Mouse (Mus musculus): Measurements from ENCODE around the gene Cd8b1. TPM values are rescaled to one million over a fixed set of nuclear protein-coding genes. Genes with fewer than 3 reads are reported as not detected.

Cd8b1 gene
- total RNA-seq, 2 experiments from 2014 or later: 0.74 to 0.79 TPM

DNA sequence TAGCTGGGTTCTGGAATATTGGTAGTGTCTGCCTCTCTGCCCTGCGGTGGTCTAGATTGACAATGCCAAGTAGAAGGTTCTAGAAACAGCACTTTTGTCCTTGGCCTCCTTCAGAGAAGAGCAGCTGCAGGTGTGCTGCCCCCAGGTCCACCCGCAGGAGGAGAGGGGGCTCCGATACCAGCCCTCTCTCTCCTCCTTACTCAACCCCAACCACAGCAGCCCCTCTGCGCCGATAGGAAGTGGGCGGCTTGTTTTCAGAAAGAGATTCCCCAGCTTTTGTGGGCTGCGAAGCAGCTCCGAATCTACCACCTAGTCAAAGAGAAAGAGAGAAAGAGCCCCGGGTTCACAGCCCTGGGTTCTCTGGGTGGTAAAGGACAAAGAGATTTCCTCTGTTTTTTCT is 18.6 kb downstream of the Cd8b1 start:
- no peak for DNase-seq
- intact Hi-C loops (cut with DNase I): no loop called here

DNA sequence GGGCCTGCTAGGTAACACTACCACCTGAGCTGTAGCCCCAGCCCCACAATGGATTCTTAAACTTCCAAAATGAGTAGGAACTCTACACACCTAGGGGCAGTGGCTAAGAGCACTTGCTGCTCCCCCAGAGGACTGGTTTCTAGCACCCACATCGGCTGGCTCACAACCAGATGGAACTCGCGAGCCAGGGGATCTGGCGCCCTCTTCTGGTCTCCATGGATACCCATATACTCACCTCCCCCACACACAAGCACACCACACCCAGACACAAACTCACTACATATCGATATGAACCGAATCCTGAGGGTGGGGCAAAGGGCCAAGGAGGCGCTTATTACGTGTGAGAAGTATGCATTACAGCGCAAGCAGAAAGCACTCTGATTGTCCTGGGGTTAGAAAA is 25.4 kb downstream of the Cd8b1 start:
- intact Hi-C loops (cut with DNase I): no loop called here
- DNase-seq: no peak

DNA sequence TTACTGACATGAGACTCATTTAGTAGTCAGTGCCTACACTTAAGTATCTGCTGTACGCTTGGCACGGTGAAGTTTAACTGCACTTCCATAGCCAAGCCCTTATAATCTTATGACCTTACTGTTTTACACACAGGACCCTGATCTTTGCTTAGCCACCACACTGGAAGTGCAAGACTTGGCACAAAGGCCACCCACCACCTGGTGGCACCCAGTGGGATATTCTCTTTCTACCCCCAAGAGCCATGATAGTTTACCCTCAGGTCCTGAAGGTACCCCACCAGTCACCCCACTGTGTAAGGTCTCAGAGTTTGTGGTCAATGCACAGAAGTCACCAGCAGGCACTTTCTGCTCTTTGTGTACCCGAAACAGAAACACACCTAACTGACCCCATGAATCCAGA is 28.6 kb downstream of the Cd8b1 start:
- DNase-seq: no peak
- intact Hi-C loops (cut with DNase I): no loop called here

DNA sequence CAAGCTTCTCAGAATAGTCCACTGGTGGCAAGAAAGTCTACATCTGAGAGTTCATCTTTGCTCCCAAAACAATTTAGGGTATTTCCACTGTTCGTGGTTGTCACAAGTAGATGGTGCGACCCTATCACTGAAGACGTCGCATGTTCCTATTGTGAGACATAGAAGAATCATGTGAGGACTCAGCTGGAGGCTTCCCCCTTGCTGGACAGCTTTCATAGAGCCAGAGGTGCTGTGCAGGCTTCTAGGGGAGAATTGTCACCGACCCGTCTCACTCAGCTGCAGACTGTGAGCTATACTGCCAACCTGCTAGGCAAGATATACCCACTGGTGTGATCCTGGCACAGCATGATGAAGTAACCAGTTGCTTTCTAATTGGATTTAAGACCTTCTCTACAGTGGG is 29.6 kb downstream of the Cd8b1 start:
- intact Hi-C loops (cut with DNase I): no loop called here
- DNase-seq: no peak

DNA sequence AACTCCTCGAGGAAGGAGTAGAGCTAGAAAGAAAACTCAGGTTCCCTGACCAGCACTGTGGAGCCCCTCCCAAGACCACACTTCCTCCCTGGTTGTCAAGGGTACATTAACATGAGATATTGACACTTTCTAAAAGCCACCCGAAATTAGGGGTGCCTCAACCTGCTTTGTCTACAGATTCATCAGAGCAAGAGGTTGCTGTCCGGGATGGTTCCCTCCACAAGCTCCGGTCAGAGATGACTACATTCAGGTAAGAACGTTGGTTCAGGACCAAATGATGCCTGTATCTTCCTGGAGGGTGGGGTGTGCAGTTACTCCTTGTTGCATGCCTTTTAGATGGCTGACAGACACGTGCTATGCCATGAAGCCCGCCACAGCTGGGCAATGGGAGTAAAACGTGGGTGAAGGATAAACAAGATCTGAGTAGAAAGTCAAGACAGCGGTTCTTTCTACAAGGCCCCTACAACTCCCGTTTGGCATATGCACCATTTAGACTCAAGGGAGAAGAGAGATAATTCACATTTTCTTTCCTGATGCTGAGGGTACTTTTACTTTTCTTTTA is 30.4 kb downstream of the Cd8b1 start:
- intact Hi-C loops (cut with DNase I): no loop called here
- DNase-seq: no peak

DNA sequence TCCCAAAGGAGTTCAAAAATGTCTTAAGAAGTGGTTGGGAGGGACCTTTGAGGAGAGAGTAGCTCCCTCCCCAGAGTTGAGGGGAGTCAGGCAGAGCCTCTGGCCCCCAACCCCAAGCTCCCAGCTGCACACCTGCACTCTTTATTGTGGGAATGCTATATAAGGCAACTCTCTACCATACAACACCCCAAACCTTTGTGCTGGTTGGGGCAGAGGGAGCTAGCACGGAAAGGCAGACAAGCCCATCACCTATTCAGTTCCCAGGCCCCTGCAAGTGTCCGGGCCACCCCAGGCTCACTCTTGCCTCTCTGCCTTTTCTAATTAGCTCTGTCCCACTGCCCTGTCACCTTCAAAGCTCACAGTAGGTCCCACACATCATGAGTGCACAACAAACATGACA is 31.1 kb downstream of the Cd8b1 start:
- intact Hi-C loops (cut with DNase I): no loop called here
- no peak for DNase-seq

DNA sequence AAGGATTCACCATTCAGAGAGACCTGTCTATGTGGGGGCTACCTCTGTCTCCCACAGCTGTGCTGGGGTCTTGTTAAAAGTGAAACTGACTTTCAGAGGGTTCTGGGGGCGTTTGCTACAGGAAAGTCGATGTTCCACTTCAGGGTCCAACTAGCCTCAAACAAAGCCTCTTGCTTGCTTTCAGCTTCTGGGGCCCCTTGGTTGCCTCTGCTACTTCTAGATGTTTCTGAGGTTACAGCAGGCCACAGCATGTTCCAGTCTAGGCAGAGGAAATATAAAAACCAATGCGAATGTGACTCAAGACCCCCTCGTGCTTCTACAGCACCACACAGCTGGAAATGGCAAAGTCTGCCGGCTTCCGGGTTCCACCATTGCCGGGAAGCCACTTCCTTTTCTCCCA is 34.9 kb downstream of the Cd8b1 start:
- intact Hi-C loops (cut with DNase I): no loop called here

DNA sequence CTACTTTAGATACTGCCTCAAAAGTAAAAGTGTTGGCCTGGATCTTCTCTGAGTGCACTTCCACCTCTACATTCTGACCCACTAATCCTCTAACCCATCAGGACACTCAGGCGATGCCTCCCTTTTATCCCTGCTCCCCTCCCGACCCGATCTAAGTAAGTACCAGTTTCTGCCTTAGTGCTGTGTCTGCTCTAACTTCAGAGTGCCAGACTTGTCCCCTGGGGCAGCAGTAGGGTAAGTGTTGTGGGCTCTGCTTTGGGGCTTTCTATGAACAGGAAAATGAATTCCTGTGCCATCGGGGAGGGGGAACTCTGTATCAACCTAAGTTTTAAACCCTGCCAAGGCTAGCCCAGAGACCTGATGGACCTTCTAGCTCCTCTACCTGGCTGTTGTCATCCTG is 37.6 kb downstream of the Cd8b1 start:
- intact Hi-C loops (cut with DNase I): no loop called here
- DNase-seq: no peak

More for the DNA sequence above, 34.9 kb downstream of the Cd8b1 start:
- no peak for DNase-seq

DNA sequence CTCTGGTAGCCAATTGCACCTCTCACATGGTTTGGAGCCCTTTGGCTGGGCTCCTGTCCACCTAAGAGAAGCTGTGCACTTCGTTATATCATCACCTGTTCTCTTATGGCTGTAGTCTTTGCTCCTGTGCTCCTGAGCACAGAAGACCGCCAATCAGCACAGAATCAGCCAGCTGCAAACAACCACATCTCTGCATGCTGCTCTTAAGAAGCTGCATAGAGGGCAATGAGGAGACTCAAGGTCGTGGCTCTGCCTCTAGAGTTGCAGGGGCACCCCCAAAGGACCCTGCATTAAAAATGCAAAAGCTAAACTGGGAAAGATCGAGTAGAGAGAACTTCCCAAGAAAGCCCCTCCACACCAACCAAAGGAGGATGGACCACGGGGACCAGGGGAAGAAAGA is 38.2 kb downstream of the Cd8b1 start:
- intact Hi-C loops (cut with DNase I): no loop called here
- no peak for DNase-seq

DNA sequence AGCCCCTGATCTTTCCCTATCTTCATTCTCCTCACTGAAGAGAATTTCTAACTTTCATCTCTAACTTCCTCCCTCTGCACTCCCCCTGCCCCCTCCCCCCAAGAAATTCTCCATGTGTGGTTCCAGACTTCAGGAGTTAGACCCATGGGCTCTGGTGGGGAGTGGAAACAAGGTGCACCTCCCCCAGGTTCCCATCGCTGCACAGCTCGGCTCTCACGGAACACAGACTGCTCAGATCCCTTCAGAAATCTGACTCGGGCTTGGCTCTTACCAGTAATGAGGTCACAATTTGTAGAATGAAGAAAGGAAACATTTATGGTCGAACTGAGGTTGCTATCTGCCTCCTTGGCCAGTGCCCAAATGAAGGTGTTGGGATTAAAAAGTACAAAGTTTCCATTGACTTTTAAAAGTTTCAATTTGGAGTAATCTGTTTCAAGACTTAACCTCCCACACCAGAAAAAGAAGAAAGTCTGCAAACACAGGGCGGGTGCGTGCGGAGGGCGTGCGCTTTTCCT is 38.6 kb downstream of the Cd8b1 start:
- intact Hi-C loops (cut with DNase I): no loop called here
- no peak for DNase-seq

DNA sequence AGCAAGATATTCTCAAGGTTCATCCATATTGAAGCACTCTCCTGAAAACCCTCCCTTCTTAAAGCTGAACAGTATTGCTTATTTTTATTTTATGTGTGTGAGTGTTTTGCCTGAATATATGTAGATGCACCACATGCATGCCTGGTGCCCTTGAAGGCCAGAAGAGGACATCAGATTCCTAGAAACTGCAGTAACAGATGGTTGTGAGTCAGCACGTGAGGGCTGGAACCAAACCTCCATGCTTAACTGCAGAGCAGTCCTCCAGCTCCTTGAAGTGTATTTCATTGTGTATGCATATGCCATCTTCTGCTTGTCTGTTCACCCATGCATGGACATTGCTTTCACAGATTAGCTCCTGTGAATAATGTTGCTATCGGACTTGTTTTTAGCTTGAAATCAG is 41.4 kb downstream of the Cd8b1 start:
- no peak for DNase-seq
- intact Hi-C loops (cut with DNase I): no loop called here

DNA sequence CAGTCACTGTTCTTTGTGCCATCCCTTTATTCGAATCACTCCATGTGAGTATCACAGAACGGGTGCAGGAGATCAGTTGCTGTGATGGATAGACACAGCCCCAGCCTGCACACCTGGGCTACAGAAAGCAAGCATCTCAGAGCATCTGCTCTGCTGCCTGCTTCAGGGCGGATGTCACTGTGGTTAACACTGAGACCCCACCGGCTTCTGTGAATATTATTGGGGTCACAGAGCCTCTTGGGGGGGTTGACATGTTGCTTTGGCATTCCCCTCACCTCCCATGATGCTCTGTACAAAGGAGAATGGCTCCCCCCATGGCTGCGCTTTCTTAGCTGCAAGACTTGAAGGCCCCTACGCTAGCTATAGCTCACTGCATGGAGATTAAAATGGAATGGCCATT is 46.8 kb downstream of the Cd8b1 start:
- peak in 1 of 2 experiments; percentile 9 for DNase-seq
- intact Hi-C loops (cut with DNase I): no loop called here

DNA sequence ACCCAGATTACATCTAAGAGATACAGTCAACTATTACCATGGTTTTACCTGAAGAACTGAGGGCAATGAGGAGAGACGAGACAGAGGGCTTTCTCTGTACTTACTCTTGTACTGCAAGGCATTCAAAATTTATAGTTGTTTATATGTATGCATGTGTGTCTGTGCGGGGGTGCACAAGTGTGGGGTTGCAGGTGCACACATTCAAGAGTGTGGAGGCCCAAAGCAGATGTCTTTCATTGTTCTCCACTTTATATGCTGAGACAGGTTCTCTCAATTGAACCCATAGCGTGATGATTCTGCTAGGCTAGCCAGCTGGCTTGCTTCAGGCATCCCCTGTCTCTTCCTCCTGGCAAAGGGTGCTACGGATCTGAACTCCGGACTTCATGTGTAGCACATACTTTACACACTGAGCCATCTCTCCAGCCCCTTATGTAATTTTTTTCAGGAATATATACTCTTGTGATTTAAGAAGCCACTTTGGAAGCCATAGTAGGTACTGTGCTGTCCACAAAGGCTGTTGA is 48.6 kb downstream of the Cd8b1 start:
- intact Hi-C loops (cut with DNase I): no loop called here
- DNase-seq: no peak

DNA sequence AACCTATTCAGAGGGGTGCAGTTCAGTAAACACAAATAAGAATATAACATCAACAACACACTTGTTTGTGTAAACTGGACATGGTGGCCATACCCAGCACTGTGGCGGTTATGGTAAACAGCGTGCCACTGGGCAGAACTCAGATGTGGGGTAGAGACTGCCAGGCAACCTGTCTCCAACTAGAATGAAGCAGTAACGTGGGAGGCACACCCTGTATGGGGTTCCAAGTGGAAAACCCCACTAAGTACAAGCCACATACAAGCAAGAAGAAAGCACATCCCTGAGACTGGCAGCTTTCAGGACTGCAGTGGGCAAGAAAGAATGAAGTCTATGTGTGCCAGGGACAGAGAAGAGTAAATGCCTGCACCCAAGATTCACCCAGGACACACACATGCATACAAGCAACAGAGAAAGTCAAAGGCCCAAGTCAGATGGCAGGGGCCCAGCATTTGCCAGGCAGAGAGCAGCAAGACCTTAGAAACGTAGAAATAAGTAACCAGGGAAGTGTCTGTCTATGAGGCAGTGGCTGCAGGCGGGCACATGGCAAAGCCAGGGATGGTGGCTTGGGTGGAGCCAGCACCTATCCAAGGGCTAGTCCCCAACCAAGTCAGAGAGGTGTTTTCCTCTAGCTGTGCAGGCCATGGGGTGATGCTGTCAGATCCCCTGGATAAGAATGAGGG is 49.6 kb downstream of the Cd8b1 start:
- no peak for DNase-seq
- intact Hi-C loops (cut with DNase I): no loop called here

DNA sequence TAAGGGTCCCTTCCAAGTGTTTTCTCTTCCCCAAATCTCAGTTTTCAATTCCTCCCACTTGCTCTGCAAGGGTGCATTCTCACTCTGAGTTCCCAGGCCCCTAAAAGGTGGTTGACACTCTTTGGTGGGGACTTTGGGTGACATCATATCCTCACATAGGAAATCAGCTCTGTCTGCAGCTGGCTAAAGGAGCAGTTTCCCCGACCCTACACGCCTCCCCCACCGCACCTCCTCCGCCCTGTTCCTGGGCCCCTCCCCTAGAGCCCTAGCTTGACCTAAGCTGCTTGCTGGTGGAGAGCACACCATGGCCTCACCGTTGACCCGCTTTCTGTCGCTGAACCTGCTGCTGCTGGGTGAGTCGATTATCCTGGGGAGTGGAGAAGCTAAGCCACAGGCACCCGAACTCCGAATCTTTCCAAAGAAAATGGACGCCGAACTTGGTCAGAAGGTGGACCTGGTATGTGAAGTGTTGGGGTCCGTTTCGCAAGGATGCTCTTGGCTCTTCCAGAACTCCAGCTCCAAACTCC is 50.7 kb downstream of the Cd8b1 start, which contains the start of gene Cd8a:
Gene Cd8a (plus strand): TSS at position 179 of the 527 bp plus-strand sequence.
- no peak for DNase-seq
- intact Hi-C loops (cut with DNase I): no loop called here

DNA sequence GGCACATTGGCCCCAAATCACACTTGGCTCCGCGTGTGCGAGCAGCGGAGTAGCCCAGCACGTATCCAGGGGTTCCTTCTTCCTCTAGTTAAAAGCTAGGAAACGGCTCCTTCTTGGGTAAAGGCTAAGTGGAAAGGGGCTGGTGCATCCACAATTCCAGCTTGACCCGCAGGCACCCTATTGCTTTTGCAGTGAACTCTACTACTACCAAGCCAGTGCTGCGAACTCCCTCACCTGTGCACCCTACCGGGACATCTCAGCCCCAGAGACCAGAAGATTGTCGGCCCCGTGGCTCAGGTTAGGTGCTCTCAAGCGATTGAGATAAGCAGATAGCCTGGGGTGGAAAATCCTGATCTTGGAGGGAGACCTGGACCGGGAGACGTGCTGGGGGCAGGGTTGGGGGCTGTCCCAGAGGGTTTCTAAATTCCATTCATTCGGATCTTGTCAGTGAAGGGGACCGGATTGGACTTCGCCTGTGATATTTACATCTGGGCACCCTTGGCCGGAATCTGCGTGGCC is 51.8 kb downstream of the Cd8b1 start:
- no peak for DNase-seq
- intact Hi-C loops (cut with DNase I): no loop called here

DNA sequence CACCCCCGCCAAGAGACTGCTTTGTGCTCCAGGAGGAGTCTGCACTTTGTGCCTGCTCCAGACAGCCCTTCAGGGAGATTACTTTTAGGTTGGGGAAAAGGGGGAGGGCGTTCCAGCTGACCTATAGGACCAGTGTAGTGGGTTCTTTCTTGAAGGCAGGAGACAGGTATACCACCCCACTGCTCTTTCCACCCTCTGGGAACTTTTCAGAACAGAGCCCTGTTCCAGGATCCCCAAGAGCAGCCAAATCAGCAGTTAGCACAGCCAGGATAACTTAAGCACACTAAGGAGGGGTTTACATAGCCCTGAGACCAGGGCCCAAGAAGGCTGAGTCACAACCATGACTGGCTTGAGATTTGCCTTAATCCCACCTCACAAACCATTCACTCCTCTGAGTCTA is 52.3 kb downstream of the Cd8b1 start:
- intact Hi-C loops (cut with DNase I): no loop called here
- no peak for DNase-seq

DNA sequence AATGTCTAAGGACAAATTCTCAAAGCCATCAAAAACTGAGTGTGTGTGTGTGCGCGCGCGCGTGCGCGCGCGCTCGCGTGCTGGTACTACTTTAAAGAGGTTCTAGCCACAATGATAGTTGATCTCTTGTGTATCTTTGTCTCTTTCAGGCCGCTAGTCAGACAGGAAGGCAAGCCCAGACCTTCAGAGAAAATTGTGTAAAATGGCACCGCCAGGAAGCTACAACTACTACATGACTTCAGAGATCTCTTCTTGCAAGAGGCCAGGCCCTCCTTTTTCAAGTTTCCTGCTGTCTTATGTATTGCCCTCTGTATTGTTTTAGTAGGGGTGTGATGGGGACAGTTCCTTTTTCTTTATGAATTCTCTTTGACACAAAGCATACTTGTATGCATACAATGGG is 54.1 kb downstream of the Cd8b1 start:
- intact Hi-C loops (cut with DNase I): no loop called here
- no peak for DNase-seq

DNA sequence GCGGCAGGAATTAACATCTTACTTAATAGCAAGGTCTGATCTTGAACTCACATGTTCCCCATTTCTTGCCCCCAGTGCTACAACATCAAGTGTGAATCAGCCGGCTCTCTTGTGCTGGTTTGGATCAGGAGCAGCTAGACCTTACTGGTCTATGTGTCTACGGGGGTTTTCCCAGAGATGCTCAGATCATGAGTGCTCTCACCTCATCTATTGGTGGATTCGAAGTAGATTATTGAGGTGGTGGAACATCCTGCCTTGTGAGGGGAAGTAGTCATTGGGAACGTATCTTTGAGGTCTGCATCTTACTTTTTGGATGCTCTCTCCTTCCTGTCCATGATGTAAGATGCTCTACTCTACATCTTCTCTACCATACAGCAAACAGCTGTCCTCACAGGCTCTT is 59.1 kb downstream of the Cd8b1 start:
- no peak for DNase-seq
- intact Hi-C loops (cut with DNase I): no loop called here

Measured in heart, postnatal 10 days (tissue).